Mouse (Mus musculus) CD4-positive helper T cell, adult 2 months (primary cell): ENCODE measurements around the gene Lmbr1.

Experiments used
- DNase-seq: peaks from one replicate; pipeline ENCODE4 v3.0.0-alpha.2; 2012; ENCODE audit warnings: low read depth, missing footprints, low spot score

Gene Lmbr1

GRCm38 (mm10) chr5:29253876-29254275, 124.3 kb downstream of the Lmbr1 start:
- no peak for DNase-seq

DNA sequence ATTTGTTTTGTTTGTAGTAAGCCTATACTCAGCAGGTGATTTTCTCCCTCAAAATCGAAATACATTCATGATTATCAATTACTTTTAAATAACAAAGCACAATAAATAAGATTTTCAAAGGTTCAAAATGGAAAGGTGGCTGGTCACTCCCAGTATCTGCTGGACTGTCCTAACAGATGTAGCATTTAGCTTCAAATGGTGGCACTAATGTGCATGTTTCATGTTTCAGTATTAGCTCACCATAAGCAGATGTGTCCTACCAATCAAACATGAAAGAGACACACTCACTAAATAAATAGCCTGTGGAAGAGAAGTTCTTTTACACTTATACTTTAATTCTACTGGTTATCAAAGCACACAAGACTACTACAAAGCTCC, 126.7 kb downstream of the Lmbr1 start:
- DNase-seq, result no peak

DNA sequence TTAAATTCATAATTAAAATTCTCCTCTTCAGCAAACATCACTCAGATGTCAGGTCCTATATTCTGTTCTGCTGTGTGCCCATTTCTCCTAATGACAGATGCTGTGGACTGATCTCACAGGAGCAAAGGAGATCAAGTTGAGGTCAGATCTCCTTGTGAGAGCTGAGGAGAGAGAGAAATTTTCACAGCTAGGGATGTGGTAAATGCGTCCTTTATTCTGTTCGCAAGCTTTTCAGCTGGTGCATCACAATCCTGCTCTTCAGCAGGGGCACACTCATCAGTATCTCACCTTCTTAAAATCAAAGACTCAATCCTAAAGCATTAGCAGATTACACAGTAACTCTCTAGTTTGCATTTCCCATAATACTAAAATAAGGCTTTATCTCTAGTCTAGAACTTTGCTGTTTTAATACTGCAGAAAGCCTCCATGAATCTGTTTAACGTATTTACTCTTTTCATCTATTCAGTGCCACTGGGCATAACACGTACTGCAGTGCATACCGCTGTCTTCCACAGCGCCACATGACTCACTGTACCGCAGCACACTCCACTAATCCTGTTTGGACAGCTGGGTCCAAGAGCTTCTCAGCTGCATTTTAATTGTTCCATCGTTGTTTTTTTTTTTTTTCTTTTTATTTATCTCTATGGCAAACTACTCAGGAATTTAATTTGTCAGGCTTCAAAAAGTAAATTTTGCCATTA, 127.2 kb downstream of the Lmbr1 start:
- DNase-seq, result no peak

DNA sequence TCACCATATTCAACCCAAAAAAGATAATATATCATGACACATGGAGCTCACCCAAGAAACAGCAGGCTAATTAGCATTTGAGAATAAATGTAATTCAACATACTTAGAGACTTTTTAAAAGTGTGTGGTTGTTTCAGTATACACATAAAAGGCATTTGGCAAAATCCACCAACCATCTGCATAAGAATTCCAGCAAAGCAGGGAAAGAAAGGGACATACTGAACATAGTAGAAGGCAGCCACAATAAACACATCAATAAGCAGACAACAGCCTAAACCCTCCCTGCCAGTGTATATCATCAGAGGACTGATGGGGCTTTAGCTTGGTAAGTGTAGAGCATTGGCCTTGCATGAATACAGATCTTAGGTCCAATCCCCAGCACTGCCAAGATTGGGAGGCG, 133.4 kb downstream of the Lmbr1 start:
- no peak for DNase-seq

GRCm38 (mm10) chr5:29238379-29238778, 139.8 kb downstream of the Lmbr1 start:
- DNase-seq, result no peak

- DNase-seq, result no peak
Measured at GRCm38 (mm10) chr5:29230481-29230880, 147.7 kb downstream of the Lmbr1 start.

DNA sequence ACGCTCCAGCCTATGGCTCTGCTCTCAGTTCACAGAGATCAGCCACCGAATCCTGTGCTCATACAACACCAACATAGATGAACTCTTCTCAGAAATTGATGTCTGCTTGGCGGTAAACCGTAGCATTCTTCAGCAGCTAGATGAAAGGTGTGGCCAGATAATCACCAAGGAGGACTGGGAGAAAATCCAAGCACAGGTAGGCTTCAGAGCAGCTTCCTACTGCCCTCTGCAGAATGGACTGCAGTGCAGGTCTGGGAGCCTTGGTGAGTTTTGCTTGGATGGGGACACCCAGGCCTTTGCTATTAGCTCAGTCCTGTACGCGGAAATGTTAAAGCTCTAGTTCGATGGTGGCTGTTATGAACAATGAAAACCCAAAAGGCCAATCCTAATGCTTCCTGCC, 154.1 kb downstream of the Lmbr1 start:
- DNase-seq, result no peak

DNA sequence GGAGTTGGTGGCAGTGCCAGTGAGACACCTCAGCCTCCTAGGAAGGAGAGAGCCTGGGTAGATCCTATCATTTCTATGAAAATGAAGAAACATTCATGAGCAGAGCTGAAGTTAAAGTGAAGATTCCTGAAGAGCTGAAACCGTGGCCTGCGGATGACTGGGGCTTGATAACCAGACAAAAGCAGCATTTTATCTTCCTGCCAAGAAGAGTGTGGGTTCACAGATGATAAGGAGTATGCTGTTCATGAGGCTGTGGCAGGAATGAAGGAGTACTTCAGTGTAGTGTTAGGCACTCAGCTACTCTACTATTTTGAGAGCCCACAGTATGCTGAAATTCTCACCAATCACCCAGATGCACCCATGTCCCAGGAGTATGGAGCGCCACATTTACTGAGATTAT, 160.2 kb downstream of the Lmbr1 start:
- no peak for DNase-seq

- DNase-seq, result no peak
Measured at GRCm38 (mm10) chr5:29211980-29212555, 166.1 kb downstream of the Lmbr1 start.

DNA sequence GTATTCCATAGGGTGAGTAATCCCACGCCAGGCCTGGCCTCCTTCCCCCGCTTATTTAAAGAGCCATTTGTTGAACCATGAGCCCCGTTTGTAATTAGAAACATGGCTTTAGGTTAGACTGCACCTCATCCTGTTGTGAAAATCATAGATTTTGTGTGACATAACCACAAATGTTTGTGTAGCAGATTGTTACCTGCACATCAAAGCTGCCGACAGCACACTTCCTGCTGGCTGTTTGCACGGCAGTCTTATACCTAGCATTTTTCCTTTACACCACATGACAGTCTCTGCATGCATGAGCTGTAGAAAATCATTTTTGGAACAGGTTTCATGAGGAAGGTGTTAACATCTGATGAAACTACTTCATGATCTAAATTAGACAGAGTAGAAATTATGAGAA, 172.5 kb downstream of the Lmbr1 start:
- DNase-seq, result peak; percentile 64

DNA sequence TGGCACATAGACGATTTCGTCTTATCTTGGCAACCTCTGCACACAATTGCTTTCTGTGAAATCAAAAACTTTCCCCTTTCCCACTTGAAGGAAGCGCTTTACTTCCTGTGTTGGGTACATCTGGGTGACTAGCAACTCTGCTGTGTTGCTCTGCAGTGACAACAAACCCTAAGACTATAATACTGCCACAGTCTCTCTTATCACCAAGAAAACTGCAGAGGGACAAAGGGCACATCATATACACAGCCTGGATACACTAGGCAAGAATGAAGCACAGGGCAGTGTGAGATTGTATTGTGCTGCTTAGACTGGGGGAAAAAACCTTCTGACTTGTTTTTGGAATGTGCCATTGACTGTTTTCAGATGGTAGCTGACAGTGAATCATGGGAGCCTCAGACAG, 178.3 kb downstream of the Lmbr1 start:
- peak; percentile 10 for DNase-seq

DNA sequence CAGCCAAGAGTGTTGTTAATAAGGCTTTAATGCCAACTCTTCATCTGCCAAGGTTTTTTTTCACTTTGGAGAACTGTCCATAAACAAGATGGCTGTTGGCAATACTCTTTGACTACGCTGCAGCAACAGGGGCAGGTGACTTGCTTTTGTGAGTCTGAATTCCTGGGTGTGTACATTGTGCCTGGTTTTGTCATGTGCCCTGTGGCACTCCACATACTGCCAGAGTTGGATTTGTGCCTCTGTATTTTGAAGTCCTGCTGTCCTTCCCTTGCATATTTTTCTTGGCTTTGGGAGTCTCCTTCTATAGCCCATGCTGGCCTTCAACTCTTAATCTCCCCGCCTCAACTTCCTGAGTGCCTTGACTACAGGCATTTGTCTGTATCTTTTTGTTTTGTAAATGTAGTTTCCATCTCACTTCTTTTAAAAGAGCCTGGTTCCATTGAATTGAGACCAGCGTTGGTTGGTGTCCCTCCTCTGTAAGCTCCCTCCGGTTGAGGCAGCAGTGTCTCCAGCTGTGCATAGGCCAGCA, 179.2 kb downstream of the Lmbr1 start:
- DNase-seq, result no peak

DNA sequence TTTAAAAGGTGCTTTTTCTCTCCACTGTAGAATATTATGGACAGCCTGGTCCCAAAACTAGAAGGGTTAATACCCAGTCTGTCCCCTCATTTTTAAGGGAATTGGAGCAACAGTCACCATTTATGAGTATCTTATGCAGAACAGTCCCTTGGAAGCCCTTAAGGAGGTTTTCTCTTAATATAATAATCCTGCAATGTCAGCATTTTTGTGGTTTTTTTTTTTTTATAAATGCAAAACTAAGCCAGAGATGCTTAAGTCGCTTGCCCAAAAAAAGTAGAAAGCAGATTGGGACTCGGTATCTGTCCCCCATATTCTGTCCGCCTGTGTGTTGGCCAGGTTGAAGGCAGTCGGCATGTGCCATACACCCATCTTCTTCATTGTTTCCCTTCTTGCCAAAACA, 181.0 kb downstream of the Lmbr1 start:
- no peak for DNase-seq

GRCm38 (mm10) chr5:29196264-29196658, 181.9 kb downstream of the Lmbr1 start:
- no peak for DNase-seq

DNA sequence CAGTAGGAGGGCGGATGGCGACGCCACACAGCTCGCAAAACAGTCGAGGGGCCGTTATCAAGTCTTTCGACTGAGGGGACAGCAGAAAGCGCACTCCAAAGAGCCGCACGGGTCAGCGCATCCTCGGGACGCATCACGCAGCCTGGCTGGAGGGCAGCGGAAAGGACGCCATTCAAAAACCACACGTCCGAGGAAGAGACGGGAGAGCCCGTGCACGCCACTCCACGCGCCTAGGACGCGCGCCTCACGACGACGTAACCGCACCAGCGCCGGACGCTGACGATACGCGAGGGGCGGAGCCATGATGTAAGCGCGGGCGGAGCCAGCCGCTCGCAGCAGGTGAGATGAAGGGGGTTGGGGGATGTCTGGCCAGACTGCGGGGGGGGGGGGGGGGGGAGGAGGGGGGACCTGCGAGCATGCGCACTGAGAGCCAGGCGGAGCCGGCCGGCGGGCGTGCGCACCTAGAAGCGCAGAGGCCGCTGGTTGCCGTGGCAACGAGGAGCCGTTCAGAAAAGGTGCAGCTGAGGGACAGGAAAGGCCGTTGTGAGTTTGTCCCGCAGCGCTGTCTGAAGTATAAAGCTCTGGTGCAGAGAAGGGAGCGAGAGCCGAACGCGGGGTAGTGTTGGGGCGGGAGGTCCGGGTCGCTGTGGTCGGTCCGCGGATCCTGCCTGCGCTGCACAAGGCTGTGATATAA, 182.5 kb downstream of the Lmbr1 start, which contains the start of gene Rnf32:
Gene Rnf32 (plus strand): TSS at position 423 of the 694 bp plus-strand sequence.
- peak; percentile 90 for DNase-seq

DNA sequence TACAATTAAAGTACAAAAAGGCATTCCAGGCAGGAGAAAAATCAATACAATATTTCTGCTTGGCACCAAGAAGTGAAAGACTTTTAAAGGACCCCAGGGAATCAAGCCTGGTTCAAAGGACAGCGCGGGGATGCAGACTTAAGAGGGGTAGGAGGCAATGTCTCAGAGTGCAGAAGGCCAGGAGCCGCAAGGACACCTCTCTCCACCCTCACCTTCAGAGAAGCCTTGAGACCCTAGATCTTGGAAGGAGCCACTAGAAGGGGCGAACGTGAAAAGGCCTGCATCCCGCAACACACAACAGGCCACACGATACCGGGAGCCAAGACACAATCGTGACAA, 183.0 kb downstream of the Lmbr1 start:
- no peak for DNase-seq

DNA sequence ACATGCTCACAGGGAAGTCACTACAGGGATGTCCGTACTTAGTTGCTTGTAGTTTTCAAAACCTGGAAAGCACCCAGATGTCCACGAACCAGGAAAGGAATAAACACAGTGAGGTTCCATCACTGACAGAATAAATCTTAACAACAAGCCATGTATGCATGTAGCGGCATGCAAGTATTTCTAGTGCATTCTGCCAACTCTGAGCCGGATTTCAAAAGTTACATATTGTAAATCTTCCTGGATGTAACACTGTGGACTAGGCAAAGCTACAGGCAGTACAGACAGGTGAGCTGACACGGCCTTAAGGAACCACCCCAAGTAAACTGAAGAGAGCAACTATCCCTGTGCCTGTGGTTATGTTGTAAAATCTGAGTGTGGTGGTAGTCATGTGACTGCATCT, 191.4 kb downstream of the Lmbr1 start:
- DNase-seq, result no peak
